Mouse (Mus musculus): ENCODE results near the gene Dtd1.

DNA sequence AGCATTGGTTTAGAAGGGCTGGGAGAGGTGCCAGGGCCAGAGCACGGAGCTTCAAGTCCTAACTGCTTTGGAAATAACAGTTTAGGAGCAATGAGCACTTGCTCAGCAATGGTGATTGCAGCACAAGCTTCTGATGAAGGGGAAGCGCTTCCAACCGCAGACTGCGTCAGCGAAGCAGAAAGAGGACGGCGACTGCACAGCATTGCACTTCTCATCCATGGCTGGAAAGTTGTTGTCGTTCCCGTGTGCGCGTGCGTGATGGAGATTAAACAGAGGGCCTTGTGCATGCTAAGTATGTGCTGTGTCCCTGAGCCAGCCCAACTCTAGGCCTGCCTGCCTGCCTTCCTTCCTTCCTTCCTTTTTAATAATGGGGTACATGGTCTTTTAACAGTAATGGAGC is 98.3 kb downstream of the Dtd1 start:
- TF ChIP-seq FLI1 (IDR thresholded peaks at IDR 0.05; ENCODE audit: low read length), result no peak
- TF ChIP-seq GATA1 (IDR thresholded peaks at IDR 0.05; ENCODE audit: borderline replicate concordance, low read length), result no peak
